Mouse (Mus musculus) frontal cortex, adult 2 months (tissue): ENCODE measurements around the gene Cdiptos. TPM values are rescaled to one million over a fixed set of nuclear protein-coding genes. Genes with fewer than 3 reads are reported as not detected.

Source experiments
- DNase-seq, 2 experiments: peaks; one replicate each; pipeline ENCODE4 v3.0.0; 2022; ENCODE audit warnings: low spot score in 1 of 2; ENCODE audit errors: extremely low spot score in 1 of 2
- polyA plus RNA-seq: library from polyadenylated mRNA; depleted of rRNA; stranded (reverse); fragments of >200 nt; gene quantifications from 2 replicates; pipeline ENCODE4 v1.2.3, GENCODE M21; 2012; rRNA removed

Cdiptos gene
- polyA plus RNA-seq: 0.80 and 1.0 TPM in 2 replicates

DNA sequence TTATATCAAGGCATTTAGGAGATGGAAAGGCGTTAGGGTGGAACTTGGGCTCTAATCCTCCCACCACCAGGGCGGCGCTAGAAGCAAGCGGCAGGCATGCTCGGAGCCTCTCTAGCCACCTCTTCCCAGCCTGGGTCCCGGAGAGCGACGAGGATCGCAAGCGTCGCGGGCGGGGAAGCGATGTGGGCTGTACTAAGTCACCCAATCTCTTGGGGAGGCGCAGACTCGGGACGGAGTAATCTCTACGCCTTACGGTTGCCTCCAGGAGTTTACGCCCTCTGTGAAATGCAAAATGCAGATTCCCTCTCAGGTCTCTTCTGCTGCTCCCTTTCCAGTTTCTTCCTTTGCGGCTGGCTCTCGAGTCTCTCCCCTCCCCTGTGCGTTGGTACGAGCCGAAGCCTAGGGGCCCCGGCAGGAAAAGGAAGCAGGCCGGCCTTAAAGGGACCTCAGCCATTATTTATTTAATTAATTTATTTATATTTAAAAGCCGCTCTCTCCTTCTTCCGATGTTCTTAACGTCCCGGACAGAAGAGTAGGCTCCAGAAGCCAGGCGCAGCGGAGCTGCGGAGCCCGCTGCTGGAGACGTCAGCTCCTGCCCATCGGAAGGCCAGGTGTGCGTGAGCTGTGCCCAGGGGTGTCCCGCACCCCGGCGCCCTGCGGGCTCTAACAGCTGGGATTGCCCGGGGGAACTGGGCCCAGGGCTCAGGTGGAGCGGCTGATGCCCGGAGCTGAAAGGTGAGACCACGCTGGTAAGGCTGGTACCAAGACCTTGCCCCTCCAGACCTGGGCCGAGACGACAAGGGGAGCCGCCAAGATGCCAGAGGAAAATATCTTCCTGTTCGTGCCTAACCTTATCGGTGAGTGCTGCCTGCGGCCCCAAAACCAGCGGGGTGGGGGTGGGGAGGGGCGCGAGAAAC is at the start of gene Cdiptos:
Gene Cdiptos, minus strand, starts transcription at position 149 of the 917 bp plus-strand sequence.
- peak; percentile 88 to 98 for DNase-seq

GRCm38 (mm10) chr7:127024755-127025555 is 49.1 kb upstream of the Cdiptos start:
- peak; percentile 81 for DNase-seq

DNA sequence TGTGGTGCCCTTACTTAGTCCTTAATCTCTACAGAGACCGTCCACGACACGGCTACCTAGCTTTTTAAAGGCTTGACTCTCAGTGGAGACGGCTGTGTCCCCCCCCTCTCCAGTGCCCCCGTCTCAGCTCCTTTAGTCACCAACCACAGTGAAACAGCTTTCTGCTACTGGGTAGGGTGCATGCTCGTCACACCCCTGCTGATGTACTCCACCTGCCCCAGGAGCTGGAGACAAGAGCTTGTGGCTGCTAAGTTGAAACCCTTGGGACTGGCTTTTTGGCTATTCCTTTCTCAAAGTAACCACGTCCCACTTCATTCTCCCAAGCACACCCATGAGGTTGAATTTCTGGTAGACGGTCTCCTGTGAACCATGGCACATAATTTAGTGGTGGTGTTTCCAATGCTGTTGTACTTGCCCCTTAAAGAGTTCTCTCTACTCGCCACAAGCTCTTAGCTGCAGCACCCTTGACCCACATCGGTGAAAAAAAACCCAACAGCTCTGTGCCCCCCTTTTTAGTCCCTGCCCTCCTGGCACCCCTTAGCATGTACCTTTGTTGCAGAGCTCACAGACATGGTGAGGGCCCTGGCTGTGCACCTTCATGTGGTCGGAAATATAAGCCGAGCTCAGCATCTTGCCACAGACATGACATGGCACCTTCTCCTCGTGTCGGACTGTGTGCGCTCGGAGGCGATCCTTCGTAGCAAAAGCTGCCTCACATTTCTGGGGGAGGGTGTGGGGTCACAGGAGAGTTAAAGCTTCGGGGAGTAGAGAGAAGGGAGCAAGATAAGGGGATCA is 48.2 kb upstream of the Cdiptos start:
- no peak for DNase-seq

DNA sequence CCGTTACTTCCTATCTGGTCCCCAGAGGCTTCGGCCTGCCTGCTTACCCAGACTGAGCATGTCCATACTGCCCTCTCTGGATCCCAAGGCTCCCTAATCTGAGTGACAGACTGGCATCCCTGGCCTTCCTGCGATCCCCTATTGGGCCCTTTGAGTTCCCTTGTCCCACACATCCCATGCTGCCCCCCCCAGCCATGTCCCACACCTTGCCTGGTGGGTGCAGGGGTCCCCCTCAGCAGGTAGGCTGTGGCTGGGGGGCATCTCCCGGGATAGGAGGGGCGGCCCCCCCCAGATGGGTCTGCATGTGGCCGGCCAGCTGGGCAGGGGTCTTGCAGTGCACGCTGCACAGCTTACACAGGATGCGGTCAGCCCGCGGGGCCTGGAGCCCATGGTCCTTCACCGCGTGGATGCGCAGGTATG is 47.4 kb upstream of the Cdiptos start:
- no peak for DNase-seq

GRCm38 (mm10) chr7:127022528-127023271 is 46.8 kb upstream of the Cdiptos start:
- DNase-seq: no peak

- DNase-seq: no peak
These were observed 45.9 kb upstream of the Cdiptos start for GRCm38 (mm10) chr7:127021563-127022527.

DNA sequence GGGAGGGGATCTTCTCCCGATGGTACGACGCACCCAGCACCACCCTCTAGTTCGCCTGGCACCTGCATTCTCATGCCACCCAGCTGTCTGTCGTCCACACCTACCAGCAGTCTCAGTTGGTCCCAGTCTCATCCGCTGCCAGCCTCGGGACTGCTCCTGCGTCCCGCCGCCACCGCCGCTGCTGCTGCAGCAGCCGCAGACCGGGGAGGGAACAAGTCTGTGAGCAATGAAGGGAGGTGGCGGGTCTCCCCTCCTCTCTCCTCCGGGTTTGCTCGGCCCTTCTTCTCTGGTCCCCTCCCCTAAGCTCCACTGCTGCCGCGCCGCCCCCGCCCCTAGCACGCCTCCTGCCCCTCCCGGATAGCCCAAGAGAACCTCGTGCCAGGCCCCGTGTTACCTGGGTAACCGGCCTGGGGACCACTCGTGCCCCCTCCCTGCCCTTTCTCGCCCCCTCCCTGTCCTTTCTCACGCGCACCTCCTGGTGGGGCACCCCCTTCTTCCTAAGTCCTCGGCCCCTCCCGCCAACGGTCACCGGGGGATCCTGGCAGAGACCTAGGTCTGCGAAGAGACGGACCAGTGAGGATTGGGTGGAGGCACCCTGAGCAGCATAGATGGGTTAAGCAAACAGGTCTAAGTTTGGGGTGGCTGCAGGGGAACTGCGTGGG is 45.1 kb upstream of the Cdiptos start, which contains the start of the genes Gm42742 and Prrt2:
Gene Gm42742, minus strand, starts transcription at position 197 of the 662 bp plus-strand sequence.
Gene Prrt2, minus strand, starts transcription at position 311 of the 662 bp plus-strand sequence.
- DNase-seq: peak; percentile 51 to 74

DNA sequence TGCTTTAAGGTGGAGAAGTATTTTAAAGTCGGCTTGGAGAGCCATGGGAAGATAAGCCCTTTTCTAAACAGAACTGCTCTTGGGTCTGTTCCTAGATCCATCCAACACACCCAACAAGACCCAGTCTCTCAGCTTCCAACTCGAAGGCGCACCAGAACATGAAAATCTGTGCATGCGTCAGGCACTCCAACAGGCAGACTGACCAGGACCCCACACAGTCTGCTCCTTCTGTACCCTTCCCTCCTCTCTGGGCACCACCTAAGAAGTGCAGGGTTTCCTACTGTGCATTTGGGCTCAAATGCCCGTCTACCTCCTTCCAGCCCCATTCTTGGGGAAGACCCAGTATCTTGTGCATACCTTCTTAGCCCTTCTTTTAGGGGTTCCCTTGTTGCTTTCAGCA is 44.6 kb upstream of the Cdiptos start:
- DNase-seq: no peak

GRCm38 (mm10) chr7:127020031-127020430 is 44.1 kb upstream of the Cdiptos start:
- no peak for DNase-seq

- no peak for DNase-seq
These were observed 43.5 kb upstream of the Cdiptos start for GRCm38 (mm10) chr7:127019306-127019960.

DNA sequence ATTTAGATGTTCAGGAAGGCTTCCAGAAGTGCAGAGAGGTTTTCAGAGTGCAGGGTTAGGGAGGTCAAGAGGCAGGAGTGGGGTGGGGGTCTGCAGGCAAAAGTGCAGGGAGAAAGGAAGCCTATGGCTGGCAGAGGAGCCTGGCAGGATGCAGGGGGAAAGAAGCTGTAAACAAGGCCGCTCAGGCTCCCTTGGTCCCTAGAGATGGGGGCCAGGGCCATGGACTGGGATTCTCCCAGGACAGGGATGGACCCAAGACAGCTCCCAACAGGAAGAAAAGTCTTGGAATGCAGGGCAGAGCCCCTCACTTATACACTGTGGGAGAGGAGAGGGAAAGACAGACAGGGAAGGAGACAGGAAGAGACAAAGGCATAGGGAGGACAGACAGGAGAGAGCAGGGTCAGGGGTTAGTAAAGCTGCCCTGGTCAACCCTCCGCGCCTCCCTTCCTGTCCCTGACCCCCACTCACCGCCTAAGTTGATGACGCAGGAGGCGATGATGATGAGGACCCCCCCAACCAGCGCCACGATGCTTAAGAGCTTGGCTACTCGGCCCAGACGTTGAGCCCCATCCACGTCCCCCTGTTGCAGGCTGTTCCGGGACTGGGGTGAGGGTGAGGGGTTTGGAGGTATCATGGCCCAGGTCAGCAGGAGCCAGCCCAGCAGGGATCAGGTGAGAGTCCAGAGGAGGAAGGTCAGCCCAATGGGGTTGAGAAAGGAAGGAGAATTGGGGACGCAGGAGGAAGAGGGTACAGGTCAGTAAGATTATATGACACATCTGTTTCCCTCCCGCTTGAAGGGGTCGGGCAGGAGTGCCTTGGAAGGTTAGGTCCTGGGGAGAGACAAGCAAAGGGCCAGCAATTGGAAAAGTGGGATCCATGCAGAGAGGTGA is 42.8 kb upstream of the Cdiptos start:
- no peak for DNase-seq

- no peak for DNase-seq
These were observed 42.0 kb upstream of the Cdiptos start for GRCm38 (mm10) chr7:127017950-127018345.

- peak; percentile 96 to 99 for DNase-seq
These were observed 41.4 kb upstream of the Cdiptos start, which contains the start of gene Pagr1a for GRCm38 (mm10) chr7:127016971-127017949. Gene Pagr1a (minus strand): TSS chr7:127017352.

GRCm38 (mm10) chr7:127016486-127016938 is 40.6 kb upstream of the Cdiptos start:
- DNase-seq: no peak

DNA sequence TGATC is 40.4 kb upstream of the Cdiptos start, which contains the start of gene Pagr1b:
Gene Pagr1b, minus strand, starts transcription at position 4 of the 5 bp plus-strand sequence.
- DNase-seq: no peak

DNA sequence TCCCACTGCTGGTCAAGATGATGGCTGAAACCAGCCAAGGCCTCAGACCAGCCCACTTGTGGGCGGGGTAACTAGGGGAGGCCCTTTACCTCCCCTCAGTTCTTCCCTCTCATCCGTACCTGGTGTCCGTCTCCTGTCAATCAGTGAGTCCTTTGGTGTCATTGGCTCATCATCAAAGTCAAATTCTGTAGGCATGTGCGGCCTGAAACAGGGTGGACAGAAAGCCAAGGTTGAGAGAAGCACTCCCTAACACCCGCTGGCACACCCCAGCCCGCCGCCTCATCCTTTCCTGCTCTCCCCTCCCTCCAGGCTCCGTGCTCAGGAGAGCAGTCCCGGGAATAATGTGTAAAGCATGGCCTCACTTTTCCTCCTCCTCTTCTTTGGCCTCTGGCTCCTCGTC is 40.2 kb upstream of the Cdiptos start:
- no peak for DNase-seq
